Mouse (Mus musculus): ENCODE measurements at regions not wholly inside any gene's neighbourhood (a gene's known extent, or its start where the extent isn't known, plus 50 kb on each side); places are given as distances from the start of the nearest gene placed in this dataset.

GRCm38 (mm10) chr2:144123395-144124034, 90.7 kb downstream of the Banf2 start:
- Histone ChIP-seq H3K36me3 (ENCODE audit: control insufficient read depth, insufficient read depth, low read length) (no peaks in the 10 kb centered on the region), H3K9ac (ENCODE audit: low read depth, low read length) (no peak overlapping the region), H3K27me3 (ENCODE audit: control insufficient read depth, insufficient read depth, low read length) (no peaks in the 10 kb centered on the region), H3K4me2 (replicated peaks; ENCODE audit: low read depth, low read length) (no peak overlapping the region), H3K4me3 (ENCODE audit: low read length) (no peak overlapping the region), H3K27ac (ENCODE audit: low read depth, low read length) (no peak overlapping the region), H3K9me3 (ENCODE audit: control insufficient read depth, low read length) (no peaks in the 10 kb centered on the region), H3K4me1 (ENCODE audit: control insufficient read depth, insufficient read depth, low read length) (0 out of 2 replicates have a peak, but pooled peaks cover under 1% of the 10 kb centered on the region)
- WGBS = 72% methylated on average over 8 of the region's 8 CpGs
- no peak for ATAC-seq (ENCODE audit: low FRiP score, low TSS enrichment)

GRCm38 (mm10) chr2:144127082-144128037, 94.5 kb downstream of the Banf2 start:
- Histone ChIP-seq H3K4me3 (ENCODE audit: low read length) (no peak overlapping the region), H3K36me3 (ENCODE audit: control insufficient read depth, insufficient read depth, low read length) (no peaks in the 10 kb centered on the region), H3K4me1 (ENCODE audit: control insufficient read depth, insufficient read depth, low read length) (0 out of 2 replicates have a peak, but pooled peaks cover 3% of the 10 kb centered on the region), H3K27ac (ENCODE audit: low read depth, low read length) (peak overlapping the region; percentile 55; the same call in 1 of the 2 replicates), H3K9ac (ENCODE audit: low read depth, low read length) (no peak overlapping the region), H3K27me3 (ENCODE audit: control insufficient read depth, insufficient read depth, low read length) (no peaks in the 10 kb centered on the region), H3K4me2 (replicated peaks; ENCODE audit: low read depth, low read length) (no peak overlapping the region), H3K9me3 (ENCODE audit: control insufficient read depth, low read length) (no peaks in the 10 kb centered on the region)
- 56% methylated on average over 13 of the region's 13 CpGs for WGBS
- ATAC-seq (ENCODE audit: low FRiP score, low TSS enrichment) = peak; percentile 55; the same call in 1 of the 2 replicates

GRCm38 (mm10) chr2:144128038-144128402, 95.2 kb downstream of the Banf2 start:
- 0 out of 2 replicates have a peak, but pooled peaks cover 3% of the 10 kb centered on the region for H3K4me1 ChIP-seq (ENCODE audit: control insufficient read depth, insufficient read depth, low read length)
- no peak overlapping the region for H3K4me2 ChIP-seq (replicated peaks; ENCODE audit: low read depth, low read length)
- H3K4me3 ChIP-seq (ENCODE audit: low read length) = no peak overlapping the region
- no peaks in the 10 kb centered on the region for H3K36me3 ChIP-seq (ENCODE audit: control insufficient read depth, insufficient read depth, low read length)
- 73% methylated on average over 3 of the region's 3 CpGs for WGBS
- peak; percentile 44; the same call in 1 of the 2 replicates for ATAC-seq (ENCODE audit: low FRiP score, low TSS enrichment)
- H3K27me3 ChIP-seq (ENCODE audit: control insufficient read depth, insufficient read depth, low read length) = no peaks in the 10 kb centered on the region
- H3K9me3 ChIP-seq (ENCODE audit: control insufficient read depth, low read length) = no peaks in the 10 kb centered on the region
- H3K9ac ChIP-seq (ENCODE audit: low read depth, low read length) = no peak overlapping the region
- H3K27ac ChIP-seq (ENCODE audit: low read depth, low read length) = no peak overlapping the region

GRCm38 (mm10) chr2:144128527-144128926, 95.7 kb downstream of the Banf2 start:
- H3K4me3 ChIP-seq (ENCODE audit: low read length) = no peak overlapping the region
- no peaks in the 10 kb centered on the region for H3K27me3 ChIP-seq (ENCODE audit: control insufficient read depth, insufficient read depth, low read length)
- no peak overlapping the region for H3K27ac ChIP-seq (ENCODE audit: low read depth, low read length)
- H3K9ac ChIP-seq (ENCODE audit: low read depth, low read length) = no peak overlapping the region
- H3K36me3 ChIP-seq (ENCODE audit: control insufficient read depth, insufficient read depth, low read length) = no peaks in the 10 kb centered on the region
- WGBS = 60% methylated on average over 4 of the region's 4 CpGs
- peaks cover 3% of the 10 kb centered on the region; the same call in 1 of the 2 replicates for H3K9me3 ChIP-seq (ENCODE audit: control insufficient read depth, low read length)
- no peak overlapping the region for H3K4me2 ChIP-seq (replicated peaks; ENCODE audit: low read depth, low read length)
- peak; percentile 38; the same call in 1 of the 2 replicates for ATAC-seq (ENCODE audit: low FRiP score, low TSS enrichment)
- H3K4me1 ChIP-seq (ENCODE audit: control insufficient read depth, insufficient read depth, low read length) = 0 out of 2 replicates have a peak, but pooled peaks cover 3% of the 10 kb centered on the region

GRCm38 (mm10) chr2:144133806-144134574, 101.1 kb downstream of the Banf2 start:
- H3K4me3 ChIP-seq (ENCODE audit: low read length) = no peak overlapping the region
- peak overlapping the region; percentile 24; the same call in 1 of the 2 replicates for H3K27ac ChIP-seq (ENCODE audit: low read depth, low read length)
- WGBS = 29% methylated on average over 14 of the region's 14 CpGs
- H3K27me3 ChIP-seq (ENCODE audit: control insufficient read depth, insufficient read depth, low read length) = no peaks in the 10 kb centered on the region
- no peaks in the 10 kb centered on the region for H3K36me3 ChIP-seq (ENCODE audit: control insufficient read depth, insufficient read depth, low read length)
- peak; percentile 79 for ATAC-seq (ENCODE audit: low FRiP score, low TSS enrichment)
- H3K4me2 ChIP-seq (replicated peaks; ENCODE audit: low read depth, low read length) = no peak overlapping the region
- H3K4me1 ChIP-seq (ENCODE audit: control insufficient read depth, insufficient read depth, low read length) = peaks cover 9% of the 10 kb centered on the region; the same call in 1 of the 2 replicates
- no peak overlapping the region for H3K9ac ChIP-seq (ENCODE audit: low read depth, low read length)
- H3K9me3 ChIP-seq (ENCODE audit: control insufficient read depth, low read length) = peaks cover 3% of the 10 kb centered on the region; the same call in 1 of the 2 replicates

GRCm38 (mm10) chr2:144134575-144134958, 101.7 kb downstream of the Banf2 start:
- no peak overlapping the region for H3K4me2 ChIP-seq (replicated peaks; ENCODE audit: low read depth, low read length)
- 72% methylated on average over 9 of the region's 9 CpGs for WGBS
- no peak overlapping the region for H3K4me3 ChIP-seq (ENCODE audit: low read length)
- H3K9ac ChIP-seq (ENCODE audit: low read depth, low read length) = no peak overlapping the region
- H3K4me1 ChIP-seq (ENCODE audit: control insufficient read depth, insufficient read depth, low read length) = peaks cover 9% of the 10 kb centered on the region; the same call in 1 of the 2 replicates
- ATAC-seq (ENCODE audit: low FRiP score, low TSS enrichment) = peak; percentile 33; the same call in 1 of the 2 replicates
- no peaks in the 10 kb centered on the region for H3K27me3 ChIP-seq (ENCODE audit: control insufficient read depth, insufficient read depth, low read length)
- peaks cover 3% of the 10 kb centered on the region; the same call in 1 of the 2 replicates for H3K9me3 ChIP-seq (ENCODE audit: control insufficient read depth, low read length)
- no peaks in the 10 kb centered on the region for H3K36me3 ChIP-seq (ENCODE audit: control insufficient read depth, insufficient read depth, low read length)
- peak overlapping the region; percentile 33; the same call in 1 of the 2 replicates for H3K27ac ChIP-seq (ENCODE audit: low read depth, low read length)

- H3K4me3 ChIP-seq (ENCODE audit: low read length) = no peak overlapping the region
- no peak overlapping the region for H3K27ac ChIP-seq (ENCODE audit: low read depth, low read length)
- H3K9ac ChIP-seq (ENCODE audit: low read depth, low read length) = no peak overlapping the region
- H3K4me1 ChIP-seq (ENCODE audit: control insufficient read depth, insufficient read depth, low read length) = peaks cover 9% of the 10 kb centered on the region; the same call in 1 of the 2 replicates
- H3K4me2 ChIP-seq (replicated peaks; ENCODE audit: low read depth, low read length) = no peak overlapping the region
- H3K36me3 ChIP-seq (ENCODE audit: control insufficient read depth, insufficient read depth, low read length) = no peaks in the 10 kb centered on the region
- WGBS = 52% methylated on average over 1 of the region's 1 CpGs
- no peaks in the 10 kb centered on the region for H3K27me3 ChIP-seq (ENCODE audit: control insufficient read depth, insufficient read depth, low read length)
- no peak for ATAC-seq (ENCODE audit: low FRiP score, low TSS enrichment)
- peaks cover 3% of the 10 kb centered on the region; the same call in 1 of the 2 replicates for H3K9me3 ChIP-seq (ENCODE audit: control insufficient read depth, low read length)
Measured at GRCm38 (mm10) chr2:144135586-144135985, 102.7 kb downstream of the Banf2 start.

- Histone ChIP-seq H3K4me2 (replicated peaks; ENCODE audit: low read depth, low read length) (no peak overlapping the region), H3K4me3 (ENCODE audit: low read length) (no peak overlapping the region), H3K4me1 (ENCODE audit: control insufficient read depth, insufficient read depth, low read length) (no peaks in the 10 kb centered on the region), H3K9me3 (ENCODE audit: control insufficient read depth, low read length) (no peaks in the 10 kb centered on the region), H3K27me3 (ENCODE audit: control insufficient read depth, insufficient read depth, low read length) (no peaks in the 10 kb centered on the region), H3K27ac (ENCODE audit: low read depth, low read length) (no peak overlapping the region), H3K9ac (ENCODE audit: low read depth, low read length) (no peak overlapping the region), H3K36me3 (ENCODE audit: control insufficient read depth, insufficient read depth, low read length) (no peaks in the 10 kb centered on the region)
- ATAC-seq (ENCODE audit: low FRiP score, low TSS enrichment) = no peak
- 85% methylated on average over 9 of the region's 9 CpGs for WGBS
Measured at GRCm38 (mm10) chr2:144143620-144144384, 110.9 kb downstream of the Banf2 start.
